Mouse (Mus musculus) bone marrow macrophage, adult 2 months (primary cell): Measurements from ENCODE around the gene Ecm2.

Experiments
- CTCF ChIP-seq: IDR thresholded peaks from 2 replicates; pipeline ENCODE4 v1.5.1; 2012; ENCODE audit warnings: low read depth, mild to moderate bottlenecking, low read length, moderate library complexity
- POLR2A ChIP-seq: IDR thresholded peaks from 2 replicates; pipeline ENCODE4 v1.6.1; 2012; ENCODE audit warnings: mild to moderate bottlenecking, low read depth, low read length, borderline replicate concordance

DNA sequence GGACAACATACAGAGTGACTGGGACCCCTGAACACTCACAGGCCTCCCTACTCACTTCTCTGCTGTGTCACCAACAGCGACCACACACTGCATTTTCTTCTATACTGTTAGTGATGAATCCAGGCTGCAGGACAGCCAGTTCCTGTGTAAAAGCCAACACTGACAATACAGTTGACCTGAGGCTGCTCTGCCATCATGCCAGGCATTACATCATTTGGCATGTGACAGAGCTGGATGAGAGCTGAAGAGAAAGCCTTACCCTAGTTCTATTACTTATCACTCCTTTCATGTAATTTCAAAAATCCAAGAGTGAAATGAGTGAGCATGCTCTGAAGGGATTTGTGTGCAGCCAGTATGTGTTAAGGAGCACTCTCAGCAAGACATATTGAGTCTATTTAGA lies 51.6 kb downstream of the Ecm2 start:
- no peak for TF ChIP-seq CTCF
- no peak for TF ChIP-seq POLR2A
